Mouse (Mus musculus): ENCODE measurements at regions not wholly inside any gene's neighbourhood (a gene's known extent, or its start where the extent isn't known, plus 50 kb on each side); places are given as distances from the start of the nearest gene placed in this dataset.

- no peak for TF ChIP-seq CTCF (IDR thresholded peaks at IDR 0.05; ENCODE audit: control insufficient read depth, insufficient read depth, insufficient read length)
- TF ChIP-seq MYOG (IDR thresholded peaks at IDR 0.05; ENCODE audit: control insufficient read depth, extremely low read depth, insufficient read length): no peak
- TF ChIP-seq MYOD1 (IDR thresholded peaks at IDR 0.05; ENCODE audit: control insufficient read depth, insufficient read length, low read depth): no peak
- TF ChIP-seq USF1 (IDR thresholded peaks at IDR 0.05; ENCODE audit: low read depth): no peak
- no peak for TF ChIP-seq MAX (IDR thresholded peaks at IDR 0.05)
- peak; percentile 10 for TF ChIP-seq CEBPB (IDR thresholded peaks at IDR 0.05; ENCODE audit: low read depth)
- TF ChIP-seq FOSL1 (IDR thresholded peaks at IDR 0.05; ENCODE audit: insufficient read depth, low read length, poor library complexity, severe bottlenecking): no peak
Measured at GRCm38 (mm10) chr7:73021786-73022185, 353.5 kb upstream of the Rgma start.
